Mouse (Mus musculus) stomach, postnatal 0 days (tissue): ENCODE data around the gene Ust.

Source experiments
- CTCF ChIP-seq: IDR thresholded peaks from 2 replicates; pipeline ENCODE4 v1.5.1; 2016; ENCODE audit warnings: antibody characterized with exemption, low read depth, mild to moderate bottlenecking, moderate library complexity
- EP300 ChIP-seq: optimal IDR thresholded peaks from 2 replicates; pipeline ENCODE3; 2016; ENCODE audit warnings: antibody characterized with exemption

- no peak for TF ChIP-seq CTCF
- TF ChIP-seq EP300, result no peak
Observed at GRCm38 (mm10) chr10:8342556-8342955, 176.1 kb downstream of the Ust start.
